Mouse (Mus musculus) MEL (cell line): ENCODE measurements around the gene Impdh2. TPM values are rescaled to one million over a fixed set of nuclear protein-coding genes. Genes with fewer than 3 reads are reported as not detected.

Source experiments
- DNase-seq: peaks from one replicate; pipeline ENCODE4 v3.0.0; 2011; ENCODE audit warnings: low read depth, low spot score
- H3K27ac ChIP-seq: 2 replicates; pipeline ENCODE4 v1.5.1; 2012; ENCODE audit warnings: low read depth, mild to moderate bottlenecking, control low read depth, low read length, moderate library complexity; ENCODE audit not compliant: control insufficient read depth
- H3K27me3 ChIP-seq, 2 experiments: fragments of 150-350 bp in 1 of 2; sonication (generic) in 1 of 2; 2 replicates each; pipeline ENCODE4 v1.6.1; 2012; ENCODE audit warnings: low read length in 2 of 2, mild to moderate bottlenecking in 2 of 2, improper control_type of control experiment in 1 of 2, moderate library complexity in 1 of 2; ENCODE audit not compliant: insufficient read depth in 2 of 2, control insufficient read depth in 1 of 2
- H3K36me3 ChIP-seq, 2 experiments: 2 replicates each; pipeline ENCODE4 v1.6.1; 2012 to 2014; ENCODE audit warnings: low read length in 2 of 2, improper control_type of control experiment in 1 of 2, inconsistent platforms in 1 of 2, mild to moderate bottlenecking in 1 of 2; ENCODE audit not compliant: insufficient read depth in 2 of 2, control insufficient read depth in 1 of 2
- H3K4me1 ChIP-seq, 2 experiments: fragments of 150-350 bp in 1 of 2; sonication (generic) in 1 of 2; 2 replicates each; pipeline ENCODE4 v1.6.1; 2012; ENCODE audit warnings: low read length in 2 of 2, improper control_type of control experiment in 1 of 2, mild to moderate bottlenecking in 1 of 2; ENCODE audit not compliant: insufficient read depth in 2 of 2, control insufficient read depth in 1 of 2
- H3K4me3 ChIP-seq, 2 experiments: fragments of 150-350 bp in 1 of 2; sonication (generic) in 1 of 2; 2 replicates each; pipeline ENCODE4 v1.5.1; 2012; ENCODE audit warnings: low read depth in 2 of 2, low read length in 2 of 2, mild to moderate bottlenecking in 2 of 2, moderate library complexity in 2 of 2, control low read depth in 1 of 2, improper control_type of control experiment in 1 of 2; ENCODE audit not compliant: control insufficient read depth in 1 of 2, insufficient read depth in 1 of 2
- H3K79me2 ChIP-seq: 2 replicates; pipeline ENCODE4 v1.6.1; 2012; ENCODE audit warnings: mild to moderate bottlenecking, low read length, moderate library complexity; ENCODE audit not compliant: control insufficient read depth, poor library complexity, insufficient read depth
- H3K9ac ChIP-seq: 2 replicates; pipeline ENCODE4 v1.6.1; 2012; ENCODE audit warnings: low read depth, mild to moderate bottlenecking, control low read depth, low read length, moderate library complexity; ENCODE audit not compliant: control insufficient read depth, poor library complexity, severe bottlenecking
- H3K9me3 ChIP-seq: fragments of 150-350 bp; sonication (generic); replicated peaks from 2 replicates; pipeline ENCODE4 v1.6.1; 2012; ENCODE audit warnings: mild to moderate bottlenecking, low read length, improper control_type of control experiment, moderate library complexity; ENCODE audit not compliant: insufficient read depth
- CHD2 ChIP-seq: IDR thresholded peaks from 2 replicates; pipeline ENCODE4 v1.6.1; 2011; ENCODE audit warnings: low read length, improper control_type of control experiment
- GABPA ChIP-seq: IDR thresholded peaks from 2 replicates; pipeline ENCODE4 v1.6.1; 2012; ENCODE audit warnings: low read depth, mild to moderate bottlenecking, inconsistent platforms, low read length, improper control_type of control experiment, moderate library complexity
- GATA1 ChIP-seq: IDR thresholded peaks from 2 replicates; pipeline ENCODE4 v1.6.1; 2011; ENCODE audit warnings: low read depth, low read length, improper control_type of control experiment
- MAX ChIP-seq: IDR thresholded peaks from 2 replicates; pipeline ENCODE4 v1.6.1; 2011; ENCODE audit warnings: low read length, improper control_type of control experiment
- MAZ ChIP-seq: IDR thresholded peaks from 2 replicates; pipeline ENCODE4 v1.6.1; 2012; ENCODE audit warnings: low read depth, mild to moderate bottlenecking, inconsistent platforms, low read length, improper control_type of control experiment
- MEF2A ChIP-seq: IDR thresholded peaks from 2 replicates; pipeline ENCODE4 v1.6.1; 2014; ENCODE audit warnings: low read depth, mild to moderate bottlenecking, inconsistent platforms, low read length, improper control_type of control experiment; ENCODE audit not compliant: poor library complexity, insufficient replicate concordance, severe bottlenecking; ENCODE audit errors: extremely low read depth
- MXI1 ChIP-seq: IDR thresholded peaks from 2 replicates; pipeline ENCODE4 v1.6.1; 2011; ENCODE audit warnings: mild to moderate bottlenecking, low read depth, low read length, improper control_type of control experiment
- MYB ChIP-seq: IDR thresholded peaks from 2 replicates; pipeline ENCODE4 v1.6.1; 2011; ENCODE audit warnings: mild to moderate bottlenecking, low read depth, low read length, improper control_type of control experiment
- NRF1 ChIP-seq: IDR thresholded peaks from 2 replicates; pipeline ENCODE4 v1.6.1; 2014; ENCODE audit warnings: low read depth, mild to moderate bottlenecking, inconsistent platforms, low read length, improper control_type of control experiment, moderate library complexity; ENCODE audit not compliant: poor library complexity, insufficient read depth, severe bottlenecking
- POLR2AphosphoS2 ChIP-seq: IDR thresholded peaks from 2 replicates; pipeline ENCODE4 v1.6.1; 2011; ENCODE audit warnings: low read length, improper control_type of control experiment
- SIN3A ChIP-seq: IDR thresholded peaks from 2 replicates; pipeline ENCODE4 v1.6.1; 2012; ENCODE audit warnings: low read length, improper control_type of control experiment, inconsistent platforms
- SMC3 ChIP-seq: IDR thresholded peaks from 2 replicates; pipeline ENCODE4 v1.6.1; 2011; ENCODE audit warnings: low read depth, low read length, improper control_type of control experiment
- USF1 ChIP-seq: IDR thresholded peaks from 2 replicates; pipeline ENCODE4 v1.6.1; 2014; ENCODE audit warnings: low read depth, mild to moderate bottlenecking, inconsistent platforms, low read length, improper control_type of control experiment, moderate library complexity
- polyA plus RNA-seq, 2 experiments: library from polyadenylated mRNA; stranded (reverse) in 1 of 2; unstranded in 1 of 2; fragments of >175 nt in 1 of 2; fragments of >200 nt in 1 of 2; gene quantifications; 2 replicates each; pipeline versions ENCODE4 v1.2.1 to v1.2.4; 2012; ENCODE audit warnings: low replicate concordance in 2 of 2, low read depth in 1 of 2; ENCODE audit not compliant: insufficient read length in 2 of 2, insufficient read depth in 1 of 2, missing spikeins in 1 of 2
- total RNA-seq: library from RNA; depleted of rRNA; stranded (reverse); fragments of 300-350 nt; gene quantifications from 2 replicates; pipeline ENCODE4 v1.2.3, GENCODE M21; 2012

Gene Impdh2
- total and polyA plus RNA-seq, 3 experiments = 519 to 550 TPM; not detected in 1

DNA sequence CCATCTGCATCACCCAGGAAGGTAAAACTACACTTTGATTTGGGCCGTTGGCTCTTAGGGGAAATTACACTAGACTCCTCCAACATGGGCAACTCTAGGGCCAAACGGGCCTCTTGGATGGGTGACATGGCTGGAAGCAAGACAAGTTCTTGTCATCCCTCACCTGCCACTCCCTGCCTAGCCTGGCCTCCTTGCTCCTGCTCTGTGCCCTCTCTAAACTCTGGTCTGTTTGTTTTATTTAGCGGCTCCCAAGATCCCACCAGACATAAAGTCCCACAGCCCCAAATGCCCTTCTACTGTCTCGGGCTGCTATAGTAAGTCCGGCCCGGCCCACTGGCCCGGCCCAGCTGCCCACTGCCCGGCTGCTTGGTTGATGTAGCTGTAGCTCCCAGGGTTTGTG is 3.6 kb downstream of the Impdh2 start:
- Histone ChIP-seq H3K27ac (no peak overlapping the region), H3K9me3 (no peaks in the 10 kb centered on the region), H3K4me3 (no peak overlapping the region), H3K79me2 (peaks cover 37% of the 10 kb centered on the region), H3K36me3 (peaks cover 8 to 31% of the 10 kb centered on the region in 2 experiments), H3K9ac (no peak overlapping the region), H3K27me3 (no peaks in the 10 kb centered on the region), H3K4me1 (peaks cover 0 to 38% of the 10 kb centered on the region in 2 experiments; a peak in 3 of 4 replicates)
- DNase-seq = no peak
- TF ChIP-seq GABPA (no peak), NRF1 (no peak), MYB (no peak), MAZ (no peak), CHD2 (no peak)

DNA sequence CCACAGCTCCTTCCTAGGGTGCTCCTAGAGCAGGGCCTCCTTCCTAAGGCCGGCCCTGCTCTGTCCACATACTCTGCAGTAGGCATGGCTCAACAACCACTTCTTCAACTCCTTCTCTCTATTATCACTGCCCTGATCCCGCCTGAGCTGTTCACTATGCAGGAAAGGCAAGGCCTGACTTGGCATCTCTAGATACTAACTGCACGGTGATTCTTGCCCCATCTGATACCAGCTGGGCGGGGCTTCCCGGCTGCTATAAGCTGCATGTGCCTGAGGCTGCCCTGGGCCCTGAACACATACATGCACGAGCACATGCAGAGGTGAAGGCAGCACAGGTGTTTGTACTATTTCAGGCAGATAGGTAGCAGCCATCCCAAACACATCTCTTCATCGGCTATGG is 4.0 kb downstream of the Impdh2 start:
- Histone ChIP-seq H3K36me3 (peaks cover 7 to 35% of the 10 kb centered on the region in 2 experiments), H3K79me2 (peaks cover 38% of the 10 kb centered on the region), H3K9ac (no peak overlapping the region), H3K4me3 (no peak overlapping the region), H3K27me3 (no peaks in the 10 kb centered on the region), H3K9me3 (no peaks in the 10 kb centered on the region), H3K27ac (no peak overlapping the region)
- peak; percentile 62 for DNase-seq
- TF ChIP-seq MXI1 = 0 out of 2 replicates have a peak, but pooled peaks have one; percentile 34
- TF ChIP-seq MEF2A = no peak
- TF ChIP-seq SMC3 = peak; percentile 11; the same call in 1 of the 2 replicates
- peak; percentile 82 for TF ChIP-seq POLR2AphosphoS2
- TF ChIP-seq GATA1 = peak; percentile 44; the same call in 1 of the 2 replicates
- no peak for TF ChIP-seq USF1
- 0 out of 2 replicates have a peak, but pooled peaks have one; percentile 16 for TF ChIP-seq SIN3A
- TF ChIP-seq MAX = 0 out of 2 replicates have a peak, but pooled peaks have one; percentile 27
- TF ChIP-seq, all 39 proteins: peak for 6
- peaks cover 0 to 42% of the 10 kb centered on the region in 2 experiments; a peak in 3 of 4 replicates for H3K4me1 ChIP-seq
